11 mouse cellular contexts compared by ENCODE assay signal in the genomic region with DNA sequence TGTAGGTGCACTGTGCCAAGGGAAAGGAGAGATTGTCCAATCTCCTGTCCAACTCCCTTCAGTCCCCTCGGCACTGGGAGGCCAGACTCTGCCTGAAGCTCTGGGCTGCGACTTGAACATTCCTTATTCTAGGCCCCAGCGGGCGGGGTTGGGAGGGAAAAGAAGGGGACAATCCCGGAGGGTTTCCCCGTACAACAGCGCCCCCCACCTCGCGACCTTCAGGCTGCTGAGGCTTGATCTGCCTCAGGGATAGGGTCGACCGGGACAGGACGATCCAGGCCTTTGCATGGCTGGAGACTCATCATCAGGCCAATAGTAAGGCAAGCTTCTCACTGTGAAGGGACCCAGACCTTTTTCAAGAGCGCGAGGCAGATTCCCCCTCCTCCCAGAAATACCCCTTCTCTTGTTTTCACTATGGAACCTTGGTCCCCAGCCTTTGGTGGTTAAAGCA. TPM values are rescaled to one million over a fixed set of nuclear protein-coding genes. Genes with fewer than 3 reads are reported as not detected.
DNase-seq lines count a peak whose midpoint lies in the region; ATAC-seq lines count a peak whose summit lies in the region.
"Had no signal": no experiment of that assay in that cellular context is flagged by ENCODE, and none has a peak within 500 bp of the region (broad histone marks: within the 10 kb centered on the region; RNA-seq: fewer than 3 reads in every experiment).

No protein-coding gene starts in this region.

- H3K4me2 ChIP-seq in hindbrain, embryonic 11.5 days (replicated peaks; ENCODE audit: low read depth, low read length), result no peak overlapping the region
- no peak overlapping the region for H3K4me2 ChIP-seq in hindbrain, embryonic 14.5 days (replicated peaks)
- H3K4me2 ChIP-seq in embryonic facial prominence, embryonic 11.5 days (ENCODE audit: low read depth, low read length), result peak overlapping the region; percentile 40
- peak overlapping the region; percentile 86 for H3K4me2 ChIP-seq in limb, embryonic 12.5 days
- H3K4me2 ChIP-seq: liver, embryonic 15.5 days had no signal

- H3K4me1 ChIP-seq in hindbrain, embryonic 11.5 days (replicated peaks; ENCODE audit: control insufficient read depth, insufficient read depth, low read length), result peaks cover 9% of the 10 kb centered on the region; the same call in 1 of the 2 replicates
- peaks cover 8% of the 10 kb centered on the region for H3K4me1 ChIP-seq in hindbrain, embryonic 14.5 days (replicated peaks; ENCODE audit: control insufficient read depth, insufficient read depth, low read length)
- H3K4me1 ChIP-seq in embryonic facial prominence, embryonic 11.5 days (ENCODE audit: control insufficient read depth, insufficient read depth, low read length), result peaks cover 2% of the 10 kb centered on the region; the same call in 1 of the 2 replicates
- H3K4me1 ChIP-seq in limb, embryonic 12.5 days (replicated peaks), result peaks cover 57% of the 10 kb centered on the region
- H3K4me1 ChIP-seq: liver, embryonic 15.5 days had no signal

- no peak overlapping the region for H3K4me3 ChIP-seq in hindbrain, embryonic 11.5 days (ENCODE audit: low read depth, low read length)
- no peak overlapping the region for H3K4me3 ChIP-seq in hindbrain, embryonic 14.5 days (replicated peaks; ENCODE audit: low read length)
- peak overlapping the region; percentile 66 for H3K4me3 ChIP-seq in embryonic facial prominence, embryonic 11.5 days (ENCODE audit: low read depth, low read length)
- peak overlapping the region; percentile 67 for H3K4me3 ChIP-seq in limb, embryonic 12.5 days (replicated peaks)
- H3K4me3 ChIP-seq: liver, embryonic 15.5 days had no signal

- 1% methylated on average over 13 of the region's 14 CpGs for WGBS in hindbrain, embryonic 11.5 days
- 2% methylated on average over 14 of the region's 14 CpGs for WGBS in hindbrain, embryonic 14.5 days
- WGBS in embryonic facial prominence, embryonic 11.5 days, result 0% methylated on average over 14 of the region's 14 CpGs
- 0% methylated on average over 14 of the region's 14 CpGs for whole genome bisulfite sequencing in limb, embryonic 12.5 days

- no peak; the same call in 1 of the 2 replicates for ATAC-seq in hindbrain, embryonic 11.5 days (ENCODE audit: low FRiP score)
- ATAC-seq in hindbrain, embryonic 14.5 days (ENCODE audit: low FRiP score), result no peak
- ATAC-seq in embryonic facial prominence, embryonic 11.5 days (replicated peaks; ENCODE audit: insufficient number of reproducible peaks, low FRiP score, low TSS enrichment, low read depth), result no peak
- no peak for ATAC-seq in limb, embryonic 12.5 days (ENCODE audit: insufficient number of reproducible peaks, insufficient read depth, low FRiP score, low TSS enrichment, low read depth)
- ATAC-seq in monocyte, adult 5-6 weeks (replicated peaks; ENCODE audit: insufficient number of reproducible peaks, low FRiP score, low TSS enrichment, poor library complexity, severe bottlenecking), result no peak
- ATAC-seq: inflammation-experienced regulatory T-cells, adult 6 months had no signal

- peaks cover 89% of the 10 kb centered on the region for H3K27me3 ChIP-seq in hindbrain, embryonic 11.5 days (ENCODE audit: control insufficient read depth, insufficient read depth, low read length)
- peaks cover 96% of the 10 kb centered on the region for H3K27me3 ChIP-seq in hindbrain, embryonic 14.5 days (ENCODE audit: control insufficient read depth, insufficient read depth, low read length)
- H3K27me3 ChIP-seq in embryonic facial prominence, embryonic 11.5 days (ENCODE audit: control insufficient read depth, insufficient read depth, low read length), result peaks cover 36% of the 10 kb centered on the region
- peaks cover 95% of the 10 kb centered on the region for H3K27me3 ChIP-seq in limb, embryonic 12.5 days

- no peak overlapping the region for H3K9ac ChIP-seq in hindbrain, embryonic 11.5 days (ENCODE audit: low read depth, low read length)
- no peak overlapping the region for H3K9ac ChIP-seq in hindbrain, embryonic 14.5 days
- peak overlapping the region; percentile 82 for H3K9ac ChIP-seq in embryonic facial prominence, embryonic 11.5 days (replicated peaks; ENCODE audit: low read length)
- peak overlapping the region; percentile 73; the same call in 1 of the 2 replicates for H3K9ac ChIP-seq in limb, embryonic 12.5 days (replicated peaks)
- H3K9ac ChIP-seq: liver, embryonic 15.5 days had no signal

- no peak overlapping the region for H3K27ac ChIP-seq in hindbrain, embryonic 11.5 days (ENCODE audit: low read depth, low read length)
- no peak overlapping the region for H3K27ac ChIP-seq in hindbrain, embryonic 14.5 days
- peak overlapping the region; percentile 44; the same call in 1 of the 2 replicates for H3K27ac ChIP-seq in embryonic facial prominence, embryonic 11.5 days (replicated peaks; ENCODE audit: low read depth, low read length)
- H3K27ac ChIP-seq in limb, embryonic 12.5 days, result no peak overlapping the region
- H3K27ac ChIP-seq: liver, embryonic 15.5 days had no signal

- no peaks in the 10 kb centered on the region for H3K36me3 ChIP-seq in hindbrain, embryonic 11.5 days (ENCODE audit: control insufficient read depth, insufficient read depth, low read length)
- H3K36me3 ChIP-seq in hindbrain, embryonic 14.5 days (replicated peaks; ENCODE audit: control insufficient read depth, insufficient read depth), result no peaks in the 10 kb centered on the region
- H3K36me3 ChIP-seq in embryonic facial prominence, embryonic 11.5 days (replicated peaks; ENCODE audit: control insufficient read depth, insufficient read depth, low read depth, low read length), result no peaks in the 10 kb centered on the region
- H3K36me3 ChIP-seq in limb, embryonic 12.5 days, result 0 out of 2 replicates have a peak, but pooled peaks cover 8% of the 10 kb centered on the region
- H3K36me3 ChIP-seq: liver, embryonic 15.5 days had no signal

- H3K9me3 ChIP-seq in hindbrain, embryonic 11.5 days (ENCODE audit: control insufficient read depth, low read length), result no peaks in the 10 kb centered on the region
- H3K9me3 ChIP-seq in hindbrain, embryonic 14.5 days (ENCODE audit: control insufficient read depth, low read length), result no peaks in the 10 kb centered on the region
- H3K9me3 ChIP-seq in embryonic facial prominence, embryonic 11.5 days (replicated peaks; ENCODE audit: control insufficient read depth, low read length), result no peaks in the 10 kb centered on the region
- H3K9me3 ChIP-seq in limb, embryonic 12.5 days, result no peaks in the 10 kb centered on the region
- H3K9me3 ChIP-seq: liver, embryonic 15.5 days had no signal

- peak; percentile 64 for DNase-seq in hindbrain, embryonic 11.5 days (ENCODE audit: low spot score)
- DNase-seq in hindbrain, embryonic 14.5 days (ENCODE audit: low spot score), result no peak
- peak; percentile 76 for DNase-seq in ES-CJ7 (ENCODE audit: low read depth, low spot score)
- peak; percentile 63 for DNase-seq in embryonic facial prominence, embryonic 11.5 days (ENCODE audit: low spot score)
- no peak for DNase-seq in spleen, postnatal 10 days (ENCODE audit: low spot score in 2 of 2)
- DNase-seq in spleen, postnatal 36 days (ENCODE audit: low spot score in 2 of 2), result no peak
- DNase-seq: gastrocnemius, postnatal 36 days had no signal

RNA-seq across cellular contexts. Expression of a gene that starts 3.0 kb away (rescaled TPM):
- 2.3 and 6.2 TPM in 2 replicates for polyA plus RNA-seq in hindbrain, embryonic 11.5 days (2014; fragmentation: Nextera tagmentation; extraction: Ambion mirVana)
- not detected in 2 replicates for polyA plus RNA-seq in hindbrain, embryonic 14.5 days (2014; fragmentation: Nextera tagmentation; extraction: Ambion mirVana)
- 54.5 and 63.8 TPM in 2 replicates for polyA plus RNA-seq in embryonic facial prominence, embryonic 11.5 days (2014; fragmentation: Nextera tagmentation; extraction: Ambion mirVana)
- 33.9 and 42.5 TPM in 2 replicates for polyA plus RNA-seq in limb, embryonic 12.5 days (2016; fragmentation: Nextera tagmentation; extraction: Ambion mirVana)
- total RNA-seq in monocyte, adult 5-6 weeks (2017), result not detected in 3 replicates
- total RNA-seq: gastrocnemius, postnatal 36 days had no signal
- polyA plus RNA-seq: inflammation-experienced regulatory T-cells, adult 6 months; liver, embryonic 15.5 days had no signal

RNA-seq across cellular contexts. Expression of a gene that starts 15.7 kb away (rescaled TPM):
- polyA plus RNA-seq in hindbrain, embryonic 11.5 days (2014; fragmentation: Nextera tagmentation; extraction: Ambion mirVana), result 0.29 and 0.65 TPM in 2 replicates
- not detected in 2 replicates for polyA plus RNA-seq in hindbrain, embryonic 14.5 days (2014; fragmentation: Nextera tagmentation; extraction: Ambion mirVana)
- polyA plus RNA-seq in embryonic facial prominence, embryonic 11.5 days (2014; fragmentation: Nextera tagmentation; extraction: Ambion mirVana), result 3.2 and 5.1 TPM in 2 replicates
- polyA plus RNA-seq in limb, embryonic 12.5 days (2016; fragmentation: Nextera tagmentation; extraction: Ambion mirVana), result 2.2 and 2.5 TPM in 2 replicates
- total RNA-seq in monocyte, adult 5-6 weeks (2017), result not detected in 3 replicates
- total RNA-seq: gastrocnemius, postnatal 36 days had no signal
- polyA plus RNA-seq: inflammation-experienced regulatory T-cells, adult 6 months; liver, embryonic 15.5 days had no signal

Comparison
In these comparisons a context has a peak if more than half of its experiments do, and no peak if none do; other contexts are left out.
1. DNase-seq: peak in hindbrain, embryonic 11.5 days (single experiment), ES-CJ7 (single experiment) and embryonic facial prominence, embryonic 11.5 days (single experiment); none in hindbrain, embryonic 14.5 days (single experiment), spleen, postnatal 10 days (0 of 2) and spleen, postnatal 36 days (0 of 2).
2. H3K4me2 ChIP-seq: peak in embryonic facial prominence, embryonic 11.5 days (single experiment) and limb, embryonic 12.5 days (single experiment); none in hindbrain, embryonic 11.5 days (single experiment) and hindbrain, embryonic 14.5 days (single experiment).
3. H3K4me3 ChIP-seq: peak in embryonic facial prominence, embryonic 11.5 days (single experiment) and limb, embryonic 12.5 days (single experiment); none in hindbrain, embryonic 11.5 days (single experiment) and hindbrain, embryonic 14.5 days (single experiment).
4. H3K9ac ChIP-seq: peak in embryonic facial prominence, embryonic 11.5 days (single experiment) and limb, embryonic 12.5 days (single experiment); none in hindbrain, embryonic 11.5 days (single experiment) and hindbrain, embryonic 14.5 days (single experiment).